Comparison of ENCODE assay signal across 6 mouse cellular contexts in genomic region chr3:15582948-15583347, GRCm38 (mm10). TPM values are rescaled to one million over a fixed set of nuclear protein-coding genes. Genes with fewer than 3 reads are reported as not detected.
"Had no signal": no experiment of that assay in that cellular context is flagged by ENCODE, and none has a peak within 500 bp of the region (broad histone marks: within the 10 kb centered on the region; RNA-seq: fewer than 3 reads in every experiment).

No protein-coding gene starts in this region.

RNA-seq across cellular contexts. Expression of gene Sirpb1b, which starts 8.1 kb away (rescaled TPM):
- polyA plus RNA-seq: liver, embryonic 12.5 days; midbrain, embryonic 10.5 days; midbrain, embryonic 15.5 days; myocyte; neural tube, embryonic 12.5 days; neural tube, embryonic 14.5 days had no signal
